Mouse (Mus musculus): Measurements from ENCODE around the gene Dennd1a.

Gene Dennd1a

GRCm38 (mm10) chr2:38223759-38224158 is 63.4 kb downstream of the Dennd1a start:
- DNase-seq: no peak

GRCm38 (mm10) chr2:38221461-38221860 is 65.7 kb downstream of the Dennd1a start:
- no peak for DNase-seq

GRCm38 (mm10) chr2:38220687-38221435 is 66.3 kb downstream of the Dennd1a start:
- DNase-seq: no peak

GRCm38 (mm10) chr2:38219666-38220065 is 67.5 kb downstream of the Dennd1a start:
- DNase-seq: no peak

GRCm38 (mm10) chr2:38213041-38213440 is 74.1 kb downstream of the Dennd1a start:
- no peak for DNase-seq

- DNase-seq: no peak
Measured at GRCm38 (mm10) chr2:38211426-38211825, 75.8 kb downstream of the Dennd1a start.

- DNase-seq: no peak
Measured at GRCm38 (mm10) chr2:38207752-38208151, 79.4 kb downstream of the Dennd1a start.

- DNase-seq: no peak
Measured at GRCm38 (mm10) chr2:38205281-38205680, 81.9 kb downstream of the Dennd1a start.

- no peak for DNase-seq
Measured at GRCm38 (mm10) chr2:38204696-38205095, 82.5 kb downstream of the Dennd1a start.

GRCm38 (mm10) chr2:38198072-38198471 is 89.1 kb downstream of the Dennd1a start:
- no peak for DNase-seq

GRCm38 (mm10) chr2:38196199-38197060 is 90.8 kb downstream of the Dennd1a start:
- no peak for DNase-seq

GRCm38 (mm10) chr2:38192007-38192406 is 95.2 kb downstream of the Dennd1a start:
- no peak for DNase-seq

GRCm38 (mm10) chr2:38191601-38192000 is 95.6 kb downstream of the Dennd1a start:
- no peak for DNase-seq

- no peak for DNase-seq
Measured at GRCm38 (mm10) chr2:38186438-38186837, 100.8 kb downstream of the Dennd1a start.

- no peak for DNase-seq
Measured at GRCm38 (mm10) chr2:38184977-38185376, 102.2 kb downstream of the Dennd1a start.

GRCm38 (mm10) chr2:38183881-38184280 is 103.3 kb downstream of the Dennd1a start:
- no peak for DNase-seq

GRCm38 (mm10) chr2:38182283-38182682 is 104.9 kb downstream of the Dennd1a start:
- DNase-seq: no peak

GRCm38 (mm10) chr2:38177583-38177978 is 109.6 kb downstream of the Dennd1a start:
- DNase-seq: no peak

GRCm38 (mm10) chr2:38176870-38177582 is 110.2 kb downstream of the Dennd1a start:
- DNase-seq: no peak

- no peak for DNase-seq
Measured at GRCm38 (mm10) chr2:38175276-38175675, 111.9 kb downstream of the Dennd1a start.

GRCm38 (mm10) chr2:38168606-38169005 is 118.6 kb downstream of the Dennd1a start:
- no peak for DNase-seq

GRCm38 (mm10) chr2:38165966-38166365 is 121.2 kb downstream of the Dennd1a start:
- no peak for DNase-seq

GRCm38 (mm10) chr2:38164326-38165035 is 122.7 kb downstream of the Dennd1a start:
- no peak for DNase-seq
